Mouse (Mus musculus): ENCODE results near the gene Gm20479.

The Gm20479 gene

GRCm38 (mm10) chr7:27326101-27326880 is 30.9 kb downstream of the Gm20479 start:
- in situ Hi-C loops (cut with MboI; ENCODE audit: low pct_unique_long_range_greater_than_20kb in 1 of 2, low sequenced_read_pairs in 2 of 2, unreplicated experiment in 1 of 2): loop anchor here in 1 of 2 experiments (5.0 kb wide), 1 partner anchor 34 kb away; no protein-coding TSS in a partner anchor

GRCm38 (mm10) chr7:27325697-27326096 is 31.5 kb downstream of the Gm20479 start:
- in situ Hi-C loops (cut with MboI; ENCODE audit: low pct_unique_long_range_greater_than_20kb in 1 of 2, low sequenced_read_pairs in 2 of 2, unreplicated experiment in 1 of 2): loop anchor here in 1 of 2 experiments (5.0 kb wide), 1 partner anchor 33 kb away; no protein-coding TSS in a partner anchor

- in situ Hi-C loops (cut with MboI; ENCODE audit: low pct_unique_long_range_greater_than_20kb in 1 of 2, low sequenced_read_pairs in 2 of 2, unreplicated experiment in 1 of 2): loop anchor here in 1 of 2 experiments (5.0 kb wide), 1 partner anchor 33 kb away; no protein-coding TSS in a partner anchor
These were observed 32.3 kb downstream of the Gm20479 start for GRCm38 (mm10) chr7:27324928-27325327.

- in situ Hi-C loops (cut with MboI; ENCODE audit: low pct_unique_long_range_greater_than_20kb in 1 of 2, low sequenced_read_pairs in 2 of 2, unreplicated experiment in 1 of 2): no loop called here
These were observed 33.1 kb downstream of the Gm20479 start for GRCm38 (mm10) chr7:27324161-27324560.

GRCm38 (mm10) chr7:27323001-27323400 is 34.2 kb downstream of the Gm20479 start:
- in situ Hi-C loops (cut with MboI; ENCODE audit: low pct_unique_long_range_greater_than_20kb in 1 of 2, low sequenced_read_pairs in 2 of 2, unreplicated experiment in 1 of 2): no loop called here

GRCm38 (mm10) chr7:27322291-27322690 is 34.9 kb downstream of the Gm20479 start:
- in situ Hi-C loops (cut with MboI; ENCODE audit: low pct_unique_long_range_greater_than_20kb in 1 of 2, low sequenced_read_pairs in 2 of 2, unreplicated experiment in 1 of 2): no loop called here

GRCm38 (mm10) chr7:27319411-27319810 is 37.8 kb downstream of the Gm20479 start:
- in situ Hi-C loops (cut with MboI; ENCODE audit: low pct_unique_long_range_greater_than_20kb in 1 of 2, low sequenced_read_pairs in 2 of 2, unreplicated experiment in 1 of 2): no loop called here

GRCm38 (mm10) chr7:27315958-27316357 is 41.3 kb downstream of the Gm20479 start:
- in situ Hi-C loops (cut with MboI; ENCODE audit: low pct_unique_long_range_greater_than_20kb in 1 of 2, low sequenced_read_pairs in 2 of 2, unreplicated experiment in 1 of 2): no loop called here

GRCm38 (mm10) chr7:27314393-27314792 is 42.8 kb downstream of the Gm20479 start:
- in situ Hi-C loops (cut with MboI; ENCODE audit: low pct_unique_long_range_greater_than_20kb in 1 of 2, low sequenced_read_pairs in 2 of 2, unreplicated experiment in 1 of 2): no loop called here

GRCm38 (mm10) chr7:27311651-27312284 is 45.5 kb downstream of the Gm20479 start:
- in situ Hi-C loops (cut with MboI; ENCODE audit: low pct_unique_long_range_greater_than_20kb in 1 of 2, low sequenced_read_pairs in 2 of 2, unreplicated experiment in 1 of 2): no loop called here

GRCm38 (mm10) chr7:27310996-27311535 is 46.2 kb downstream of the Gm20479 start:
- in situ Hi-C loops (cut with MboI; ENCODE audit: low pct_unique_long_range_greater_than_20kb in 1 of 2, low sequenced_read_pairs in 2 of 2, unreplicated experiment in 1 of 2): no loop called here

GRCm38 (mm10) chr7:27310306-27310705 is 46.9 kb downstream of the Gm20479 start:
- in situ Hi-C loops (cut with MboI; ENCODE audit: low pct_unique_long_range_greater_than_20kb in 1 of 2, low sequenced_read_pairs in 2 of 2, unreplicated experiment in 1 of 2): no loop called here

- in situ Hi-C loops (cut with MboI; ENCODE audit: low pct_unique_long_range_greater_than_20kb in 1 of 2, low sequenced_read_pairs in 2 of 2, unreplicated experiment in 1 of 2): loop anchor here in 1 of 2 experiments (10.0 kb wide), 1 partner anchor 365 kb away; the partner anchor contains the start of gene Map3k10
These were observed 47.4 kb downstream of the Gm20479 start for GRCm38 (mm10) chr7:27309832-27310231.

- in situ Hi-C loops (cut with MboI; ENCODE audit: low pct_unique_long_range_greater_than_20kb in 1 of 2, low sequenced_read_pairs in 2 of 2, unreplicated experiment in 1 of 2): loop anchor here in 1 of 2 experiments (10.0 kb wide), 1 partner anchor 366 kb away; the partner anchor contains the start of gene Map3k10
These were observed 48.2 kb downstream of the Gm20479 start for GRCm38 (mm10) chr7:27308821-27309549.

- in situ Hi-C loops (cut with MboI; ENCODE audit: low pct_unique_long_range_greater_than_20kb in 1 of 2, low sequenced_read_pairs in 2 of 2, unreplicated experiment in 1 of 2): loop anchor here in 1 of 2 experiments (10.0 kb wide), 1 partner anchor 367 kb away; the partner anchor contains the start of gene Map3k10
These were observed 49.7 kb downstream of the Gm20479 start for GRCm38 (mm10) chr7:27307551-27307950.

- in situ Hi-C loops (cut with MboI; ENCODE audit: low pct_unique_long_range_greater_than_20kb in 1 of 2, low sequenced_read_pairs in 2 of 2, unreplicated experiment in 1 of 2): loop anchor here in 1 of 2 experiments (10.0 kb wide), 1 partner anchor 368 kb away; the partner anchor contains the start of gene Map3k10
These were observed 50.8 kb downstream of the Gm20479 start for GRCm38 (mm10) chr7:27306161-27307160.

- in situ Hi-C loops (cut with MboI; ENCODE audit: low pct_unique_long_range_greater_than_20kb in 1 of 2, low sequenced_read_pairs in 2 of 2, unreplicated experiment in 1 of 2): loop anchor here in 1 of 2 experiments (10.0 kb wide), 1 partner anchor 370 kb away; the partner anchor contains the start of gene Map3k10
These were observed 52.0 kb downstream of the Gm20479 start for GRCm38 (mm10) chr7:27305091-27305730.

All from mouse embryonic stem cell (cell line).